Mouse (Mus musculus) myocyte (in vitro differentiated cells): ENCODE results near the gene Gtf3c6.

Experiments used
- POLR2A ChIP-seq: IDR thresholded peaks from one replicate; pipeline ENCODE4 v1.6.1; 2011; ENCODE audit warnings: low read depth, mild to moderate bottlenecking, control low read depth, moderate library complexity; ENCODE audit not compliant: insufficient read length
- USF1 ChIP-seq: IDR thresholded peaks from one replicate; pipeline ENCODE4 v1.6.1; 2011; ENCODE audit warnings: low read depth, mild to moderate bottlenecking, control low read depth, moderate library complexity

DNA sequence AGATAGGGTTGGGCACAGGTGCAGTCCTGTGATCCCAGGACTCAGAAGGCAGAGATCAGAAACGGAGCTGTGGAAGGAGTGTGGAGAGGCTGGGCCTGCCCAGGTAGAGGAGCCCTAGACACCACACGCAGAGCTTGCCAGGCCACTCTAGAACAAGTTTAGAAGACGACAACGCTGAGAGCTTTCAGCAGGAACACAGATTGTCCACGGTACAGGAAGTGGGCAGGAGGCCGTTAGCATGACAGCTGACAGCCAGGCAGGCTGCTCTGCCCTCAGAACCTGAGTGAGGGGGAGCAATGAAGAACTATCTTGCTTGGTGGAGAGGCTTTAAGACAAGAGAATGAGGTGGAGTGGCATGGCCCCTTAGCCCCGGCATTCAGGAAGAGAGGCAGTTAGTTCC, 25.5 kb downstream of the Gtf3c6 start:
- TF ChIP-seq USF1: no peak
- no peak for TF ChIP-seq POLR2A
